Mouse (Mus musculus): Measurements from ENCODE around the gene Parvb.

Gene Parvb

GRCm38 (mm10) chr15:84323966-84324869, 92.4 kb downstream of the Parvb start, which contains the start of gene Parvg:
Parvg (plus strand) TSS chr15:84324026.
- in situ Hi-C loops (cut with MseI, MboI): no loop called here

DNA sequence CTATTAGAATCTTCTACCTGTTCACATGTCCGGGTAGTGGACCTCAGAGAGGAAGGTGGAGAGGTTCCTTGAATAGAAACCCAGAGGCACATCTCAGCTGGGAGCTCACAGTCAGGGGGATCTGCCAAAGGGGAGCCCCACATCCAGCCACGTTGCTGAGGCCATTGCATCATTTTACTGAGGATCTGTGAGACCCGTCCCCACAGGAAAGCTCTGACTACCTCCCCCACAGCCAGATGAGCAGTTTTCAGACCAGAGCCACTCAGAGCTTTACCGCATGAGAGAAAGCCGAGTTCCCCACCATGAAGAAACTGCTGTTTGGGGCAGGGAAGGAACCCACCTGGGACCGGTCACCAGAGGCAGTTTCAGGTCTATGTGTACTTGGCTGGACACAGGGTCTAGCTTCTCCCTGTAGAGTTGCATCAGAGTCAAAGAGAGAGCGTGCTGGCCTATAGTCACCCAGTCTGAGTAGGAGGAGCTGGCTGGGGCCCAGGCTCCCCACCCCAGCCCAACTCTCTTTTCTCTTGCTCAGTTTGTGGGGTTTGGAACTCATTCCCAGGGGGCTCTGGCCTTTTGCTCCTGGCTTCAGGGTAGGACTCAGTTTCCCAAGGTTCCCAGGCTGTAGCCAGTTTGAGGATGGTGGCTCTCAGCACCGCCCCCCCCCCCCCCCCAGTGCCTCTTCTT, 93.2 kb downstream of the Parvb start:
- in situ Hi-C loops (cut with MseI, MboI): no loop called here

DNA sequence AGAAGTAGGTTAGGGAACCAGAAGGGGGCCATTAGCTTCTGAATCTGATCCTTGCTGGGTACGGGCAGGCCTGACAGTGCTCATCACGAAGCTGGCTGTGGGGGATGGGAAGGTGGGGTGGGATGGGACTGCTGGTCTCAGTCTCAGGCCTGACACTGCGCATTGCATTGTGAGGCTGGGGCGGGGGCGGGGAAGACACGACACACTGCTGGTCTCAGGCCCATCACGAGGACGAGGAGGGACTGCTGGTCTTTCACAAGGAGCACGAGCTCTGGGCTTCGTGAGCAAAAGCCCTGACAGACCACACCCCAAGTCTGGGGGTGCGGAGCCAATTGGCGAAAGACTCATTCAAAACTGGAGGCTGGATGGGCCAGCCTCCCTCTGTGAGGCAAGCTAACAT, 93.9 kb downstream of the Parvb start:
- in situ Hi-C loops (cut with MseI, MboI): no loop called here

- in situ Hi-C loops (cut with MseI, MboI): no loop called here
Observed at GRCm38 (mm10) chr15:84328870-84329269, 97.0 kb downstream of the Parvb start.

DNA sequence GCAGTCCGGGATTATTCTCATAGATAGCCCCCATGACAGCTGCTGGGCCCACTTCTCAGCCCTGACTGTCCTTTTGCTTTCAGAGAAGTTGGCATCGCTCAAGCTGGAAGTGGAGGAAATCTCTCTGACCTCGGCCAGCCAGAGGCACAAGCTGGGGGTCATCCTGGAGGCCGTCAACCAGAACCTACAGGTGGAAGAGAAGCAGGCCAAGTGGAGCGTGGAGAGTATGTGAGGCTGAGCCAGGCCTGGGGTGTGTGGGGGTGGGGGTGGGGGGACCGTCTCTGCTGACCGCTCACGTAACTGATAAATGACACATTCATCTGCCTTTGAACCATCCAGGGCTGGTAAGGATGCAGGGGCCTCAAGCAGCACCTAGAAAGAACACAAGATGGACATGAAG, 98.1 kb downstream of the Parvb start:
- in situ Hi-C loops (cut with MseI, MboI): no loop called here

DNA sequence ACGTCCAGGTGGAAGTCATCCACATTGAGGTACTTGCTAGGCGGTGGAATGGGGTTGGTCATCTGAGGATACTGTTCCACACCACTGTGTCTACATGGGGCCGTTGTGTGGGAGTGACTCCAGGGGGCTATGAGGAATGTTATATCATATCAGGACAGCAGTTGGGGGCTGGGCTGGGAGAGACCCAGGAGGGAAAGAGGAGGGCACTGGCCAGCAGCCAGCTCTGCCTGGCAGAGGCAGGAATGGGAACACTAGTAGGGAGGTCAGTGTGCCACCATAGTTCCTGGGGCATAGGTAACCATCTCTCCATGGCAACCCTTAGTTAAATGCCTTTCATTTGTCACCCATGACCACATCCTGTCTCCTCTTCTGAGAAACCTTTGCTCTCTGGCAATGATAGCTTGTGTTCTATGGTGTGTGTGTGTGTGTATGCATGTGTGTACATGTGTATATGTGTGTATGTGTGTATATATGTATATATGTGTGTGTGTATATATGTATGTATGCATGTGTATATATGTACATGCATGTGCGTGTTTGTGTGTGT, 99.3 kb downstream of the Parvb start:
- in situ Hi-C loops (cut with MseI, MboI): no loop called here

DNA sequence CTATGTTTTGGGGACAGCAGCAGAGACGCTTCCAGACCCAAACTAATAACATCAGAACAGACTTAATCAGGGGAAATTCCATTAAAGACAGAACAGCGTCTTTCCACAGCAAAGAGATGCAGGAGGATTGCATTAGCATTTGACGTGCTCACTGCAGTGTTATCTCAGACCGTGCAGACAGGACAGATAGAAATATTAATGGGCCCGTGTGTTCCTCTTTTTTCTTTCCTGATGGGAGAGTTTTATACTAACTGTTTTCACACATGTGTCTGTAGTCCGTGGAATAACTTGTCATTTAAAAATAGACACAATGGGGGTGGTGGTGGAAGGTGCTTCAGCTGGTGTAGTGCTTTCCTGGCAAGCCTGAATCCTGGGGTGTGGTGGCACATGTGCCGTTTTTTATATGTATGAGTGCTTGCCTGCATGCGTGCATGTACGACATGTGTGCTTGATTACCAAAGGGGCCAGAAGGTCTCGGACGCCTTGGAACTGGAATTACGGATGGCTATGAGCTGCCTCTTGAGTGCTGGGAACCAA, 104.5 kb downstream of the Parvb start:
- in situ Hi-C loops (cut with MseI, MboI): no loop called here

DNA sequence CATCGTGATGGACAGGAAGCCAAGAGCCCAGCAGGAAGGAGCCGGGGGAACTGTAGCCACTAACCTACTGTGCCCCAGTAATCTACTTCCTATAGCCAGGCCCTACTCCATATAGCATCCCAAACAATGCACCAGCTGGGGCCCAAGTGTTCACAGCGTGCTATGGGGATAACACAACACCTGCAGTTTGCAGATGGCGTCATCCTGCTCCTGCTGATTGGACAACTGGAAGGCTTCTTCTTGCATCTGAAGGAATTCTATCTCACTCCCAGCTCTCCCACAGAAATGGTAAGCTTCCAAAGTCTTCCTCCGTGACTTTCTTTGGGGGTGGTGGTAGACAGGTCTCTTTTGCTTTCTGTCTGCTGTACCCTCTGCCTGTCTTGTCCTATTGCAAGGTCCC, 105.8 kb downstream of the Parvb start:
- in situ Hi-C loops (cut with MseI, MboI): no loop called here

DNA sequence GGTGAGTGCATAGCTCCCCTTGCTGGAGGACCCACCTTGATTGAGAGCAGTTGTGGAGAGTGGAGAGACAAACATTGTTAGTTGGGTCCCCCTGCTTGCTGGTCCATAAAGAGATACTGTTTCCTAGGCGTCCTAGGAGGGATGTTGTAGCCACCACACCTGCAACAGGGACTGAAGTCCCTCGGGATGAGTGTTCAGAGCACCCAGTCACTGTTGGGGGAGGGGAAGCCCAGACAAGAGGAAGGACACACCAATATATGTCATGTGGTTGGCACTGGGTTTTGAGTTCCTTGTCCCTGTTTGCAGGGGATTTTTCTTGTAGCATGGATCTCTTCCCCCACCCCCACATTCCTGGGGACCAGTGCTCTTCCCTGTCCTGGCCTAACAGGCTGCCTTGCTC, 109.1 kb downstream of the Parvb start:
- in situ Hi-C loops (cut with MseI, MboI): no loop called here

GRCm38 (mm10) chr15:84348769-84349168, 116.9 kb downstream of the Parvb start:
- in situ Hi-C loops (cut with MseI, MboI): no loop called here

DNA sequence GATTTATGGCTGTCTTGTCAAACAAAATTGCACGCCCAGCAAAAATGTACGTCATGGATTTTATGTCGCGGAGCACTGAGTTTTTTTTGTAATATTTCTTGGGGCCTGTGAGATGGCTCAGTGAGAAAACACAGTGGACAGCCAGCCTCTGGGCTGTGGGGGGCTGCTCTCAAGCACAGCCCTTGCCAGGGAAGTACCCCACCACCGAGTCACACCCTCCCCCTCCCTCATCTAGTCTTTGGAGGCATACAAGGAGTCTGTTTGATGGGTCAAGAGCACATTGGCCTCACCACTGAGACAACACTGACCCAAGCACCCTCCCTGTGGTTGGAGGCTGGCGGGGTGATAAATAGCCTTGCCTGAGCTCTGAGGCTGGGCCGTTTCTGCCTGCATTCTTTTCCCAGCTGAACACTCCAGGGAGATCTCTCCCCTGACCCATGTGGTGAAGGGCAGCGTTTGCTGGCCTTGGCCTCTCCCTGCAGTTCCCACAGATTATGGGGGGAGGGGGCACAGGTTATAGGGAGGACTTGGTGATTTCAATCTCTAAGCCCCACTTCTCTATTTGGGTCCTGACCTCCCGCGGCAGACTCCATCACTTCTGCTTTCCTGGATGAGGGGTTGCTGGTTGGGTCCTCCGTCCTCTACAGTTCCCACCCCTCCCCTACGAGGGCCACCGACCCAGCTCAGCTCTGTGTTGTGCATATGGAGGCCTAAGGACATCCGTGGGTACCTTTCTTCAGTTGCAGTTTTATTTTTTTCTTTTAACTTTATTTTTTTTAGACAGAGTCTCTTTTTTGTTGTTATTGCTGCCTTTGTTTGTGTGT, 118.3 kb downstream of the Parvb start:
- in situ Hi-C loops (cut with MseI, MboI): no loop called here

DNA sequence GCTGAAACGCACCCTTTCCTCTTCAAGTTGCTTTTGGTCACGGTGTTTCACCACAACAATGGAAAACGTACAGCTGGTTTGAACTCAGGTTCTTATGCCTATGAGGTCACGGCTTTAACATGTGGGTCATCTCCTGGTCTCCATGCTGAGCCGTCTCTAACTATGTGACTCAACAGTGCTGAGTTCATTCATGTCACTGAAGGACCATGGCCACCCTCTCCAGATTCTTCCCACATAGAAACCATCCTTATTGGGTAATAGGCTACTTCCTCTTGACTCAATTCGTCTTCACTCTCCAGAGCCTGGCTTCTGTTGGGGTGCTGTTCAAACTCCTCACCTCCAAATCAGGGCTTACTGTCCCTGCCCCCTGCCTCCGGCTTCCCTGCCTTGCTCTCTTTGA, 119.5 kb downstream of the Parvb start:
- in situ Hi-C loops (cut with MseI, MboI): no loop called here

GRCm38 (mm10) chr15:84351915-84352844, 120.3 kb downstream of the Parvb start:
- in situ Hi-C loops (cut with MseI, MboI): no loop called here

DNA sequence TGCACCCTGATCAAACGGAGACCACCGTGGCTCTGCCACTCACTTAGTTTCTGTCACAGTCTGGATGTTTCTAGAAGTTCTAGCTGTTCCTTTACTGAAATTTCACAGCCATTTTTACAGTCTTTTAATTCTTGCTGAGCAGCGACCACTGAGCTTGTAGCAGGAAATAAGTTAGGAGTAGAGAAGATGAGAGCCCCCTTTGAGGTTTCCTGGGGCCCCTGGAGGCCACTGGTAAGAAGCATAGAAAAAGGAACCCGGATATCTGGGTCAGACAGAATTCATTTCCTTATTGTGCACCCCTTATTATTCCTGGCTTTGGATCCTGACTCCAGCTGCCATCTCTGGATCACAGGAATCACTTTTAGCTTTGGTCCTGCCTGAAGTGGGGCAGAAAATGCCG, 123.2 kb downstream of the Parvb start:
- in situ Hi-C loops (cut with MseI, MboI): no loop called here

DNA sequence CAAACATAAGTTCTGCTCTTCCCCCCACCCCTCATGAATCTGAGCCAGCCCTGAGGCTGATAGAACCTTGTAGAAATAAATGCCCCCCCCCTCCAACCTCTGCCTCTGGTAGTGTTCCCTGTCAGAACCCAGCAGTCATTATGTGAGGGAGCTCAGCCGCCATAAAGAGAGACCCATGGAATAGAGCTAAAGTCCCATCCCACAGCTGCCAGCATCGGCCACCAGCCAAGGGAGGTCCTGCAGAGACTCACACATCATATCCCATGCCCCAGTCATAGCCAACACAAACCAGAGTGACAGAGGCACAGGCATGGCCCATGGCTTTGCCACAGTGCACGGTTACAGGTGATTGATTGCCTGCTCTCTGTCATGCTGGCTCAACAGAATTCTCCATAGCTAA, 132.9 kb downstream of the Parvb start:
- in situ Hi-C loops (cut with MseI, MboI): no loop called here
